Mouse (Mus musculus): ENCODE measurements around the gene Crhr2. TPM values are rescaled to one million over a fixed set of nuclear protein-coding genes. Genes with fewer than 3 reads are reported as not detected.

Crhr2 gene
- polyA plus RNA-seq, 1 experiment from 2014 or later = 0.35 TPM

DNA sequence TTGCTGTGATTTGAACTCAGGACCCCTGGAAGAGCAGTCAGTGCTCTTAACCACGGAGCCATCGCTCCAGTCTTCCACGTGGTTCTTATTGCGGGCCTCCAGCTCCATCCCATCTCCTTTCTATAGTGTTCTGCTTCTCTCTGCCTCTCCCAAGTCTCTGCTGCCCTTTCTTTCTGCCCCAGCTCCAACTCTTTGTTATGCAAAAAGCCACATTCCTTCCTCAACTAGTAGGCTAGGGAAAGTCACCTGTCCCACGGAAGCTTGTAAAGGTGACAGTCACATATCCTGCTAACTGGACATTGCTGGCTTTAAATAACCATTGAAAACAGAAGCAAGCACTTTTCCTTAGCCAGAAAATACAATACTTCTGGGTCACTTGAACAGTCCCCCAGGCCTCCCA is 37.0 kb upstream of the Crhr2 start:
- no peak for ATAC-seq (ENCODE audit: low read depth)
- 71% methylated on average over 5 of the region's 5 CpGs for WGBS
- H3K36me3 ChIP-seq (ENCODE audit: control insufficient read depth, insufficient read depth, low read length) = no peaks in the 10 kb centered on the region
- no peaks in the 10 kb centered on the region; the same call in 1 of the 2 replicates for H3K4me1 ChIP-seq (replicated peaks; ENCODE audit: control insufficient read depth, insufficient read depth, low read length)
- no peaks in the 10 kb centered on the region for H3K9me3 ChIP-seq (ENCODE audit: control insufficient read depth, low read length)
- H3K27me3 ChIP-seq (ENCODE audit: control insufficient read depth, insufficient read depth, low read depth, low read length) = no peaks in the 10 kb centered on the region
- H3K9ac ChIP-seq (ENCODE audit: low read length) = no peak overlapping the region
- H3K4me3 ChIP-seq (ENCODE audit: low read length) = no peak overlapping the region
- H3K27ac ChIP-seq (ENCODE audit: low read length) = no peak overlapping the region
- no peak overlapping the region for H3K4me2 ChIP-seq (ENCODE audit: low read depth, low read length)

DNA sequence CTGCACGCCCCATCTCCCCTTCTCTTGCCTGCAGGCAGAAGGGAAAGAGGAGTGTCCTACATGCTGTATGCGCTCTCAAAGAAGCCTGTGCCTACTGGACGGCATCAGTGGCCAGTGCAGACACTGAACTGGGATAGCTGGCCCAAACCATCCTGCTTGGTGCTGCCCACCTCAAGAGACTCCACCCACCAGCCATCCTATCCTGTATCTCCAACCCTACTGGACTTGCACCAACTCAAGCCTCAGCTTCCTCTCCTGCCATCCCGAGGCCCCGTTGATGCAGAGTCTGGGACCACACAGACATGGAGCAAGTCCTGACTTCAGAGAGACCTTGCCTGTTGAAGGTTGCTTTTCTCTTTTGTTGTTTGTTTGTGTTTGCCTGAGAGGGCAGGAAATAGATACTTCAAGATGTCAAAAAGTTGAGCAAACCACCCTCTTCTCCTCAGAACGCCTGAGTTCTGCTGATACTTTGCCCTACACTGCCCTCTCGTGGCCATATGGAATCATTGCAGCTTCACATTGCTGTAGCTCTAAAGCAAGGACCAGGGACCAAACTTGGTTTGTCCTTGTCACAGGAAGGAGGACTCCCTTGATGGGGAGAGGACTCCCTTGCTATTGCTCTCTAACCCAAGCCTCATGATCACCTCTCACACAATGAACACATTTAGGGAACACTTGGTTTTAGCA is 34.1 kb upstream of the Crhr2 start:
- no peak overlapping the region for H3K4me2 ChIP-seq (ENCODE audit: low read depth, low read length)
- H3K36me3 ChIP-seq (ENCODE audit: control insufficient read depth, insufficient read depth, low read length) = no peaks in the 10 kb centered on the region
- ATAC-seq (ENCODE audit: low read depth) = peak; percentile 38; the same call in 1 of the 2 replicates
- H3K27ac ChIP-seq (ENCODE audit: low read length) = no peak overlapping the region
- H3K27me3 ChIP-seq (ENCODE audit: control insufficient read depth, insufficient read depth, low read depth, low read length) = no peaks in the 10 kb centered on the region
- no peak overlapping the region for H3K4me3 ChIP-seq (ENCODE audit: low read length)
- no peaks in the 10 kb centered on the region for H3K4me1 ChIP-seq (replicated peaks; ENCODE audit: control insufficient read depth, insufficient read depth, low read length)
- WGBS = 41% methylated on average over 7 of the region's 7 CpGs
- H3K9me3 ChIP-seq (ENCODE audit: control insufficient read depth, low read length) = no peaks in the 10 kb centered on the region
- no peak overlapping the region for H3K9ac ChIP-seq (ENCODE audit: low read length)

DNA sequence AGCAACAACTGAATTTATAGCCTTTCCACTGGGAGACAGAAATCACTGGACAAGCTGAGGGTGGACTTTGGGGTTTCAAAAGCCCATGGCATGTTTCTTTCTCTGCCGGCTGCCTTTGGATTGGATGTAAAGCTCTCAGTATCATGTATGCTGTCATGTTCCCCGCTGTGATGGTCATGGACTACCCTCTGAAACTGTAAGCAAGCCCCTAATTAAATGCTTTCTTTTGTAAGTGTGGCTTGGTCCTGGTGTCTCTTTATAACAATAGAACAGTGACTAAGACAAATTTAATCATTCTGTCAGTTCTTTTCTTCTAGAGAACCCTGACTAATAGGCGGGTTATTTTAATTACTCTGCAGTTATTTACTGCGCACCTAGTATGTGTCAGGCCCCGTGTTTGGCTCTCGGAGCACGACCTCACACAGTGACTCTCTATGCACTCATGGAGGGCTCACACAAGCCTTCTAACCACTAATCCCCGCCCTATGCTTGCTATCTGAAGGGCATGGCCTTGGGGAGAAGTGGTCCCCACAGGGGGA is 30.3 kb upstream of the Crhr2 start:
- Histone ChIP-seq H3K36me3 (ENCODE audit: control insufficient read depth, insufficient read depth, low read length) (no peaks in the 10 kb centered on the region), H3K9ac (ENCODE audit: low read length) (no peak overlapping the region), H3K27ac (ENCODE audit: low read length) (no peak overlapping the region), H3K27me3 (ENCODE audit: control insufficient read depth, insufficient read depth, low read depth, low read length) (no peaks in the 10 kb centered on the region), H3K4me3 (ENCODE audit: low read length) (no peak overlapping the region), H3K4me2 (ENCODE audit: low read depth, low read length) (no peak overlapping the region), H3K9me3 (ENCODE audit: control insufficient read depth, low read length) (no peaks in the 10 kb centered on the region), H3K4me1 (replicated peaks; ENCODE audit: control insufficient read depth, insufficient read depth, low read length) (no peaks in the 10 kb centered on the region)
- ATAC-seq (ENCODE audit: low read depth) = no peak
- WGBS = 83% methylated on average over 8 of the region's 8 CpGs

DNA sequence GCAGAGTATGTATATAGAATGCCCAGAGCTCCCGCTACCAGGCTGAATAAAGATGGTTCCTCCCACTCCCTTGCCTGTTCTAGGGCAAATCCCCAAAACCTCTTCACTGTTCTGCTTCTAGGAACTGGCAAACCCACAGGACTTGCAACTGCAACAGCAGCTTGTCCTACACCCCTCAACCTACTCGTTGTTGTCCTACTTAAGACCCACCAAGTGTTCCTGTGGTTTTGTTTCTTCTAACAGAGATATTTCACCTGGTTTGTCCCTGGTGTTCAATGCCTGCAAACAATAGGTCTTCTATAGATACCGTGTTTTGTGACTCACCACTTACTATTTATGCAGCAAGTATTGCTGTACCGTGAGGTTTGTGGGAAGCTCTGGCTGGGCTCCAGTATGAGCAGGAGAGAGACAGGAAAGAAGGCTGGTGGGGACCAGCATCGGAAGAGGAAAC is 28.5 kb upstream of the Crhr2 start:
- Histone ChIP-seq H3K9me3 (ENCODE audit: control insufficient read depth, low read length) (no peaks in the 10 kb centered on the region), H3K4me1 (replicated peaks; ENCODE audit: control insufficient read depth, insufficient read depth, low read length) (no peaks in the 10 kb centered on the region), H3K9ac (ENCODE audit: low read length) (no peak overlapping the region), H3K4me3 (ENCODE audit: low read length) (no peak overlapping the region), H3K4me2 (ENCODE audit: low read depth, low read length) (no peak overlapping the region), H3K36me3 (ENCODE audit: control insufficient read depth, insufficient read depth, low read length) (no peaks in the 10 kb centered on the region), H3K27ac (ENCODE audit: low read length) (no peak overlapping the region), H3K27me3 (ENCODE audit: control insufficient read depth, insufficient read depth, low read depth, low read length) (no peaks in the 10 kb centered on the region)
- WGBS = 55% methylated on average over 5 of the region's 5 CpGs
- ATAC-seq (ENCODE audit: low read depth) = no peak

DNA sequence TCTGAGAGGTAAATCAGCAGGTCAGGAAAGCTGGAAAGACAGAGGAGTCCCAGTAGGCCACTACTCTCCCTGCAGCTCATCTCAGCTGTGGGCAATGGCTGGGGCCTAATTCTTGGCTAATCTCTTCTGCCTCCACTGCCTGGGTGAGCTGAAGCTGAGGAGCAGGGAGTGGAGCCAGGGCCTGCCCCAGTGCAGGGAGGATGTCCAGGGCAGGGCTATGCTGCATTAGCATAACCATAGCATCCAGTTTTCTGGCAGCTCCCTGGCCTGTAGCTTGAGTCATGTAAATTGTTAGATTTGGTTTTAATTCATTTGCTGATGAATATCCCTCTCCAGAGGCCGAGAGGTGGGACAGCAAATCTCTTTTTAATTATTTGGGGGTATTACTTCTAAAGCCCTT is 26.4 kb upstream of the Crhr2 start:
- Histone ChIP-seq H3K4me2 (ENCODE audit: low read depth, low read length) (no peak overlapping the region), H3K4me3 (ENCODE audit: low read length) (no peak overlapping the region), H3K27ac (ENCODE audit: low read length) (no peak overlapping the region), H3K9me3 (ENCODE audit: control insufficient read depth, low read length) (no peaks in the 10 kb centered on the region), H3K9ac (ENCODE audit: low read length) (no peak overlapping the region), H3K36me3 (ENCODE audit: control insufficient read depth, insufficient read depth, low read length) (no peaks in the 10 kb centered on the region), H3K4me1 (replicated peaks; ENCODE audit: control insufficient read depth, insufficient read depth, low read length) (no peaks in the 10 kb centered on the region), H3K27me3 (ENCODE audit: control insufficient read depth, insufficient read depth, low read depth, low read length) (no peaks in the 10 kb centered on the region)
- 72% methylated on average over 1 of the region's 1 CpGs for WGBS
- ATAC-seq (ENCODE audit: low read depth) = no peak

DNA sequence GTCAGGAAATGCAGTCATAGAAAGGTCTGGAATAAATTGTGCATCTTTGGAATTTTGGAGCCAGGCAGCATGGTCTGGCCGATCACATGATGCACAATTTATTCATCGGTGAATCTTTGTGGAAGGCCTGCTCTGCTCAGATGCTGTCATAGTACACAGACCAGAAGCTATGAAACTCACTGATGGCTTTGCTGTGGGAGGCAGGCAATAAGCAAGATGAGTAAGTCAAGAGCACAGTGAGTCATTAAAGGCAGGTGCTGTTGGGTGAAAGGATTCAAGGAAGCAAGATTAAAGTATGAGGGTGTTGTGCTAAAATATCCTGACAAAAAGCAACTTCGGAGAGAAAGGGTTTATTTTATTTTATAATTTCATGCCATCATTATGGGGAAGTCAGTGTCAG is 19.4 kb upstream of the Crhr2 start:
- no peak for ATAC-seq (ENCODE audit: low read depth)
- Histone ChIP-seq H3K4me2 (ENCODE audit: low read depth, low read length) (no peak overlapping the region), H3K27ac (ENCODE audit: low read length) (no peak overlapping the region), H3K9ac (ENCODE audit: low read length) (no peak overlapping the region), H3K9me3 (ENCODE audit: control insufficient read depth, low read length) (no peaks in the 10 kb centered on the region), H3K36me3 (ENCODE audit: control insufficient read depth, insufficient read depth, low read length) (no peaks in the 10 kb centered on the region), H3K4me1 (replicated peaks; ENCODE audit: control insufficient read depth, insufficient read depth, low read length) (no peaks in the 10 kb centered on the region), H3K4me3 (ENCODE audit: low read length) (no peak overlapping the region), H3K27me3 (ENCODE audit: control insufficient read depth, insufficient read depth, low read depth, low read length) (no peaks in the 10 kb centered on the region)
- WGBS = 92% methylated on average over 3 of the region's 3 CpGs

DNA sequence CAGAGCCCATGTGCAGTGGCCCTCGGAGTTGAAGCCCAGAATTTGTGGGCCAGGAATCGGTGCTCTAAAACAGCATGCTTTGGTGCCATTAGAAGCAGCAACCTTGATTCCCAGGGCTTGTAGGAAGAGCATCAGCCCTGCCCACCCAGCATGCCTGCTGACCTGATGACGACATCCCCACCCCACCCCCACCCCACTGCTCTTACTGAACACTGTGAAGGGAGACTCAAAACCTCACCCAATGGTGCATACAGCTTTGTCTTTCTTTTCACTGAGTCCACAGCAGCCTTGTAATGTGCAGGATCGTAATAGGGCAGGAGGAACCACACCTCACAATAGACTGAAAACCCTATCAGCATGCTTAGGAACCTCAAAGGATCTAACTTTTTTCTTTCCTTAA is 13.3 kb upstream of the Crhr2 start:
- Histone ChIP-seq H3K4me3 (ENCODE audit: low read length) (no peak overlapping the region), H3K9ac (ENCODE audit: low read length) (no peak overlapping the region), H3K4me1 (replicated peaks; ENCODE audit: control insufficient read depth, insufficient read depth, low read length) (no peaks in the 10 kb centered on the region), H3K36me3 (ENCODE audit: control insufficient read depth, insufficient read depth, low read length) (no peaks in the 10 kb centered on the region), H3K4me2 (ENCODE audit: low read depth, low read length) (no peak overlapping the region), H3K9me3 (ENCODE audit: control insufficient read depth, low read length) (0 out of 2 replicates have a peak, but pooled peaks cover 2% of the 10 kb centered on the region), H3K27me3 (ENCODE audit: control insufficient read depth, insufficient read depth, low read depth, low read length) (no peaks in the 10 kb centered on the region), H3K27ac (ENCODE audit: low read length) (no peak overlapping the region)
- WGBS = 52% methylated on average over 4 of the region's 4 CpGs
- no peak for ATAC-seq (ENCODE audit: low read depth)

DNA sequence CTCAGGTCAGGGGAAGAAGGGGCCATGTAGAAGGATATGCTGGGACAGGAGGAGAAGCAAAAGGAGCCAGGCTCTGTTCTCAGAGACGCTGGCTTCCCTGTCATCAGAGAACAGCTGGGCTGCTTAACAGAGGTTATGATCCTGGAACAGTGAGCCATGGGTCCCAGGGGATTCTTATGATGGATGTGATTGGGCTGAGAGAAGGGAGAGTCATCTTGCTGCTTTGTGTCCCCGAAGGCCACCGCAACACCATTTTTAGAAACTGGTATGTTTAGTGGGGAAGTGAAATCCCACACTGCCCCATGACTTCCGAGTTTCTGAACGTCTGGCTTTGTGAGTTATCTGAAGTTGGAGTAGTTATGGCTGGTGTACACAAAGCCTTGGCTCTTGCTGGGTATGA is 12.5 kb upstream of the Crhr2 start:
- 66% methylated on average over 5 of the region's 5 CpGs for WGBS
- Histone ChIP-seq H3K4me2 (ENCODE audit: low read depth, low read length) (no peak overlapping the region), H3K27ac (ENCODE audit: low read length) (no peak overlapping the region), H3K4me1 (replicated peaks; ENCODE audit: control insufficient read depth, insufficient read depth, low read length) (no peaks in the 10 kb centered on the region), H3K9ac (ENCODE audit: low read length) (no peak overlapping the region), H3K27me3 (ENCODE audit: control insufficient read depth, insufficient read depth, low read depth, low read length) (no peaks in the 10 kb centered on the region), H3K36me3 (ENCODE audit: control insufficient read depth, insufficient read depth, low read length) (no peaks in the 10 kb centered on the region), H3K4me3 (ENCODE audit: low read length) (no peak overlapping the region), H3K9me3 (ENCODE audit: control insufficient read depth, low read length) (0 out of 2 replicates have a peak, but pooled peaks cover 2% of the 10 kb centered on the region)
- no peak for ATAC-seq (ENCODE audit: low read depth)

DNA sequence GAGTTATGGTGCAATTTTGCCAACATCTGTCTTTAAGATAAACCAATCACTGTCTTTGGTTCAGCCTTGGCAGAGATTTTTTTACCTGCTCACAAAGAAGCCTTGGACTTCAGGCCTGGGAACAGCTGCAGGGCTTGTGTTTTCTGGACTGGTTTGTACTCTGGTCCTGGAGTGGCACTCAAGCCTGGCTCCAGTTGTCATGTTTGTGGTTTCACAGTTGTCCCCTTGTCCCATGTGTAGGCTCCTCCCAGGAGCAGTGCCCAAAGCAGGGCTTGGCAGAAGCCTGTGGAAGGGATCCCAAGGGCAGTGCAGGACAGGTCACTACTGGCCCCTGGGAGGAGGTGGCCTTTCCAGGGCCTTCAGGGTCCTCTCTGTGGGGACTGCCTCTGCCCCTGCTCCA is 5.5 kb upstream of the Crhr2 start:
- Histone ChIP-seq H3K27ac (ENCODE audit: low read length) (no peak overlapping the region), H3K36me3 (ENCODE audit: control insufficient read depth, insufficient read depth, low read length) (no peaks in the 10 kb centered on the region), H3K4me2 (ENCODE audit: low read depth, low read length) (no peak overlapping the region), H3K9ac (ENCODE audit: low read length) (no peak overlapping the region), H3K4me3 (ENCODE audit: low read length) (no peak overlapping the region), H3K4me1 (replicated peaks; ENCODE audit: control insufficient read depth, insufficient read depth, low read length) (no peaks in the 10 kb centered on the region), H3K27me3 (ENCODE audit: control insufficient read depth, insufficient read depth, low read depth, low read length) (no peaks in the 10 kb centered on the region), H3K9me3 (ENCODE audit: control insufficient read depth, low read length) (no peaks in the 10 kb centered on the region)
- no peak for ATAC-seq (ENCODE audit: low read depth)

Data from lung, embryonic 16.5 days (tissue).